Mouse (Mus musculus) E14TG2a.4 (cell line): ENCODE measurements at regions not wholly inside any gene's neighbourhood (a gene's known extent, or its start where the extent isn't known, plus 50 kb on each side); places are given as distances from the start of the nearest gene placed in this dataset.

Source experiments
- H3K27me3 ChIP-seq: 2 replicates; pipeline ENCODE4 v1.6.1; 2014; ENCODE audit warnings: low read length, control low read depth; ENCODE audit not compliant: insufficient read depth
- H3K36me3 ChIP-seq: 2 replicates; pipeline ENCODE4 v1.6.1; 2014; ENCODE audit warnings: low read length, control low read depth; ENCODE audit not compliant: insufficient read depth
- H3K4me1 ChIP-seq: replicated peaks from 2 replicates; pipeline ENCODE4 v1.6.1; 2014; ENCODE audit warnings: low read depth, low read length, control low read depth
- H3K4me3 ChIP-seq: replicated peaks from 2 replicates; pipeline ENCODE4 v1.5.1; 2014; ENCODE audit warnings: mild to moderate bottlenecking, low read length
- H3K9me3 ChIP-seq: 2 replicates; pipeline ENCODE4 v1.6.1; 2014; ENCODE audit warnings: low read length, control low read depth
- CTCF ChIP-seq: conservative IDR thresholded peaks from 2 replicates; pipeline ENCODE4 v1.5.1; 2014; ENCODE audit warnings: low read length
- NANOG ChIP-seq: IDR thresholded peaks from 2 replicates; pipeline ENCODE4 v1.6.1; 2014; ENCODE audit warnings: borderline replicate concordance, low read length, mixed read lengths
- POU5F1 ChIP-seq: IDR thresholded peaks from 2 replicates; pipeline ENCODE4 v1.6.1; 2014; ENCODE audit warnings: low read length, borderline replicate concordance

DNA sequence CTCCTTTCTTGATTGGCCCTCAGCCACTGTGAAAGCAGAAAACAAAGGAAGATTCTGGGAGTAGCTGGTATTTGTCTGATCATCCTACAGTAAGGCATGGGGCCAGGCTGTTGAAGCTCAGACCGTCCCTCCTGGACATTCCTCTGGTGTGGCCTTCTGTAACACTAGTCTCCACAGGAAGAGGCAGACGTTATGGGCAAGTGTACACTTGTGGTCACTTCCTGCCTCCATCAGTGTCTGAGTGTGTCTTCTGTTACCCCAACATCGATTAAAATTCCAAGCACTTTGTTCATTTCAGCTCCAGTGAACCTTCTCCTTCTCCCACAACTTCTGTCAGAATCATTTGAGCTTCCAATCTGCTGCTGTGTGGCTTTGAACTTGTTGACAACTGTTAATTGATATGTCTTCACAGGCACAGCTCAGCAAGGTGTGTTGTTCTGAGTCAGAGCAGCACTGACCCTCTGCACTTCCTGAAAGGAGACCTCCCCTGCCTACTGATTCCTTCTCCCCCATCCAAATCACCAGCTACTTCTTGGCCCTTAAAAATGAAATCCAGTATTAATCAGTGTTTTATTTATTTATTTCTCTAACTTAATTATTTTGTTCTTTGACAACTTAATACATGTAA lies 154.7 kb upstream of the Tmc3 start:
- Histone ChIP-seq H3K27me3 (no peaks in the 10 kb centered on the region), H3K9me3 (peaks cover 24% of the 10 kb centered on the region), H3K36me3 (no peaks in the 10 kb centered on the region), H3K4me1 (peaks cover 5% of the 10 kb centered on the region; the same call in 1 of the 2 replicates), H3K4me3 (no peak overlapping the region)
- TF ChIP-seq POU5F1 (no peak), NANOG (no peak), CTCF (no peak)

GRCm38 (mm10) chr7:83431094-83431493 lies 153.6 kb upstream of the Tmc3 start:
- no peak for TF ChIP-seq NANOG
- no peak for TF ChIP-seq POU5F1
- no peak for TF ChIP-seq CTCF
- H3K36me3 ChIP-seq, result no peaks in the 10 kb centered on the region
- H3K4me1 ChIP-seq, result peaks cover 5% of the 10 kb centered on the region; the same call in 1 of the 2 replicates
- H3K4me3 ChIP-seq, result no peak overlapping the region
- peaks cover 24% of the 10 kb centered on the region for H3K9me3 ChIP-seq
- no peaks in the 10 kb centered on the region for H3K27me3 ChIP-seq

GRCm38 (mm10) chr7:83432843-83433242 lies 151.9 kb upstream of the Tmc3 start:
- Histone ChIP-seq H3K27me3 (no peaks in the 10 kb centered on the region), H3K36me3 (no peaks in the 10 kb centered on the region), H3K4me1 (peaks cover 5% of the 10 kb centered on the region; the same call in 1 of the 2 replicates), H3K4me3 (no peak overlapping the region), H3K9me3 (peaks cover 23% of the 10 kb centered on the region)
- no peak for TF ChIP-seq CTCF
- no peak for TF ChIP-seq NANOG
- no peak for TF ChIP-seq POU5F1

DNA sequence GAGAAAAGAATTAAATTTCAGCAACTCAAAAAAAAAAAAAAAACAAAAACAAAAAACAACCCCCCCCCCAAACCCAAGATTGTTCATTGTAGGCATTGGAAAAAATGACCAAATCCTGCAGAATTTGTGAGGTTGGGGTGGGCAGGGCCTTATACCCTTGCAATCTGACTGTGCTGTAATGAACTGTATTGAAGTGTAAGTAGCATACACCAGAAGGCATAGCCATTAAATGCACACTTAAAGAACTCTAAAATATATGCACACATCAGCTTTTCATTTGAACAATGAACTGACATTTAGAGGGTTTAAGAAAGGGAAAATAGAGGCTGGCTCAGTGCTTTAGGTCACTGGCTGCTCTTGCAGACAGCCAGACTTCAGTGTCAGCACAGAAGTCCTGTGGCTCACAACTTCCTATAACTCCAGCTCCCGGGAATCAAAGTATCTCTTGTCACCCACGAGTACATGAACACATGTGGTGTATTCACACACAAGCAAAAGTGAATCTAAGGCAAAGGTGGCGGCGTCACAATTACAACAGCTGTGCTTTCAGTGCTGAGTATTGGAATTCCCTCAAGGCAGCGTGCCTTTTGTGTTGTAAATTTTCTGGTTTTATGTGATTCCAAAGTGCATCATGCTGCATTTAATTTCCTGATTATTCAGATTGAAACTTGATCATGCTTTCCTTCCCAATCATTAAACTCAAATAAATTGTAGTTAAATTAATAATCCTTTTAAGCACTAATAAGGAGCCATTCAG lies 150.6 kb upstream of the Tmc3 start:
- TF ChIP-seq NANOG (peak; percentile 54; the same call in 1 of the 2 replicates), POU5F1 (no peak), CTCF (no peak)
- Histone ChIP-seq H3K4me1 (peaks cover 11% of the 10 kb centered on the region), H3K27me3 (no peaks in the 10 kb centered on the region), H3K36me3 (no peaks in the 10 kb centered on the region), H3K4me3 (no peak overlapping the region), H3K9me3 (peaks cover 10% of the 10 kb centered on the region; the same call in 1 of the 2 replicates)

DNA sequence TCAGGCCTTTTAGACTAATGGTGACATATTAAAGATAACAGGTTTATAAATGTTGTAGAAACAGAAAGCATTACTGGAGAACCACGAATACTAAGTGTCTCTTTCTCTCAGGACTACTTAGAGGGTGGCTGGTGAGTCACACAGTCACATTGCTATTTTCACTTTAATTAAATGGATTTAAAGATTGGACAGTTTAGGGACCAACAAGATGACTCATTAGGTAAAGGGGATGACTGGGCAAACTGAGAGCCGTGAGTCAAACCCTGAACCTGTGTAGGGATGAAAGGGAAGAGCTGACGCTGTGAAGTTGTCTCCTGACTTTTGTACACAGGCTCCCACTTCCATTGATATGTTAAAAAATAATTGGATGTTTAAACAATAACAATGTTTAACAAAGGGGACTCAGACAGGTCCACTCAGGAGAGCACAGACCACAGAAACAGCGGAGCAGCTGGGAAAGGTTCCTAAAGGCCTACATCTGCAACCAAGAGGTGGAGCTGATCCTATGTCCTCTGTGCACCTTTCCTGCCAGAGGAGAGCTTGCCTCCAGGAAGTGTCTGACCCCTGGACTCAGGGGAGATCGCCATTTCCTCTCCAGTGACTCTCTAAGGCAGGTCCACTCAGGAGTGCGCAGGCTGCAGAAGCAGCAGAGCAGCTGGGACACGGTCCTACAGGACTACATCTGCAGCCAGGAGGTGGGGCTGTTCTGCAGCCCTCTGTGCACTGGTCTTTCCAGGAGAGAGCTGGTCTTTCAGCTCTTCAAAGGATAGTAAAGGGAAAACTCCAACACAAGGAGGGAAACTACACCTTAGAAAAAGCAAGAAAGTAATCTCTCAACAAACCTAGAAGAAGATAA lies 146.0 kb upstream of the Tmc3 start:
- peaks cover 11% of the 10 kb centered on the region for H3K4me1 ChIP-seq
- H3K27me3 ChIP-seq, result no peaks in the 10 kb centered on the region
- H3K36me3 ChIP-seq, result no peaks in the 10 kb centered on the region
- no peak for TF ChIP-seq CTCF
- H3K4me3 ChIP-seq, result no peak overlapping the region
- H3K9me3 ChIP-seq, result no peaks in the 10 kb centered on the region

- Histone ChIP-seq H3K4me1 (peaks cover 3% of the 10 kb centered on the region; the same call in 1 of the 2 replicates), H3K9me3 (no peaks in the 10 kb centered on the region), H3K36me3 (no peaks in the 10 kb centered on the region), H3K4me3 (no peak overlapping the region), H3K27me3 (no peaks in the 10 kb centered on the region)
- TF ChIP-seq CTCF (no peak), POU5F1 (no peak), NANOG (no peak)
Measured at GRCm38 (mm10) chr7:83443596-83444278, 141.0 kb upstream of the Tmc3 start.

- H3K9me3 ChIP-seq, result no peaks in the 10 kb centered on the region
- H3K36me3 ChIP-seq, result no peaks in the 10 kb centered on the region
- H3K4me3 ChIP-seq, result no peak overlapping the region
- H3K27me3 ChIP-seq, result no peaks in the 10 kb centered on the region
- TF ChIP-seq POU5F1 (no peak), CTCF (no peak), NANOG (no peak)
- H3K4me1 ChIP-seq, result no peaks in the 10 kb centered on the region
Measured at GRCm38 (mm10) chr7:83444279-83444615, 140.5 kb upstream of the Tmc3 start.

DNA sequence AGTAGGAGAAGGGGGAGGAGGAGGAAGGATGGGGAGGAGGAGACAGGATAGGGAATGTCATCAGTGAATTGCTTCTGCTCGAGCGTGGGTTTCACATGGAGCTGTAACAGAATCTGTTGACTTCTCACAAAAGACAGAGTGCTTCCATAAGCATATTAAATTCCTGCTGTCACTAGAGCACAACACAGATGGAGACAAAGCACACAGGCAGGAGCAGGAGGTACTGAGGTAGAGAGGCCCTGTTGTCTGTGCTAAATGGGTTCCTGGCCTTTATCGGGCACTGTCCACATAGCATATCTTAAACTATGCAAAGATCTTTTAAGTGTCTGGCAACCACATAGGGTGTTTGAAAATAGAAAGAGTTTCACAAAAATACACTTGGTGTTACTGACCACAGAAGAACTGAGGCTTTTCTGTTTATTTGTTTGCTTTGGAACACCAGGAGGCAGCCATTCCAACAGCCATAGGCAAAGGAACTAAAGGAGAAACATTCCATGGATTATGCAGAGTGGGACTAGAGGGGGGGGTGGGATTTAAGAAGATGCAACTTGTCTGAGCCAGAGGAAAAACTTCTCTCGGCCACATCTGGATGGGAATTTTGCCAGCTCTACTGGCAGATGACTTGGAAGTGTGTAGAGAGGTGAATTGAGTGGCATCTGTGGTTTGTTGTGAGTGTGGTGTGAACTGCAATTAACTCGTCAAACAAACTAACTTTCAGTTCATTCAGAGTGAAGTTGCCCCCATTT lies 139.4 kb upstream of the Tmc3 start:
- H3K4me3 ChIP-seq, result no peak overlapping the region
- H3K36me3 ChIP-seq, result no peaks in the 10 kb centered on the region
- H3K9me3 ChIP-seq, result no peaks in the 10 kb centered on the region
- no peak for TF ChIP-seq POU5F1
- no peak for TF ChIP-seq CTCF
- no peak for TF ChIP-seq NANOG
- no peaks in the 10 kb centered on the region for H3K4me1 ChIP-seq
- H3K27me3 ChIP-seq, result no peaks in the 10 kb centered on the region
